Mouse (Mus musculus) neural tube, embryonic 10.5 days (tissue): Measurements from ENCODE around the gene Fitm2.
A peak's percentile ranks its signal among the peaks of the same experiment; 100 is the strongest.
"Not testable (repeated sequence)": the region's sequence is repeated elsewhere in the genome, so short reads cannot be mapped to it uniquely, and the experiment has no call there.

Experiments used
- DNase-seq: peaks from one replicate; pipeline ENCODE4 v3.0.0-alpha.2; 2017; ENCODE audit warnings: low spot score; ENCODE audit errors: extremely low spot score

Gene Fitm2

GRCm38 (mm10) chr2:163463251-163463769 is 9.1 kb downstream of the Fitm2 start:
- no peak for DNase-seq

GRCm38 (mm10) chr2:163462801-163463200 is 9.6 kb downstream of the Fitm2 start:
- no peak for DNase-seq

GRCm38 (mm10) chr2:163462386-163462785 is 10.0 kb downstream of the Fitm2 start:
- no peak for DNase-seq

DNA sequence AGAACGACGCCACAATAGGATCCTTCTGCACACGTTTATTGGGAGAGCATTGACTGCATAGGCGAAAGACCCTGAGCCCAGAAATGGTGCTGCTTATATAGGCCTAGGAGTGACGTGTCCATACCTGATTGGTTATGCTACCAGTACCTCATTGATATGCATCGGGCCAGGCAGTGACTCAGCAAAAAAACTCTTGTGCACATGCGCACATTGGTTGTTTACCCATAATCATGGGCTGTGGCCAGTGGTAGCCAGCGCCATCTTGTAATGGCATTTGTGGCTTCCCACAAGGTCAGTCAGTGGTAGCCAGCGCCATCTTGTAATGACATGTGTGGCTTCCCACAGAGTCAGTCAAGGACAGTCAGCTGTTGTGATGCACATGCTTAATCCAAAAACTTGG is 11.1 kb downstream of the Fitm2 start:
- not testable (repeated sequence) for DNase-seq

GRCm38 (mm10) chr2:163460622-163461021 is 11.8 kb downstream of the Fitm2 start:
- DNase-seq = no peak

- no peak for DNase-seq
Observed at GRCm38 (mm10) chr2:163459380-163459779, 13.0 kb downstream of the Fitm2 start.

DNA sequence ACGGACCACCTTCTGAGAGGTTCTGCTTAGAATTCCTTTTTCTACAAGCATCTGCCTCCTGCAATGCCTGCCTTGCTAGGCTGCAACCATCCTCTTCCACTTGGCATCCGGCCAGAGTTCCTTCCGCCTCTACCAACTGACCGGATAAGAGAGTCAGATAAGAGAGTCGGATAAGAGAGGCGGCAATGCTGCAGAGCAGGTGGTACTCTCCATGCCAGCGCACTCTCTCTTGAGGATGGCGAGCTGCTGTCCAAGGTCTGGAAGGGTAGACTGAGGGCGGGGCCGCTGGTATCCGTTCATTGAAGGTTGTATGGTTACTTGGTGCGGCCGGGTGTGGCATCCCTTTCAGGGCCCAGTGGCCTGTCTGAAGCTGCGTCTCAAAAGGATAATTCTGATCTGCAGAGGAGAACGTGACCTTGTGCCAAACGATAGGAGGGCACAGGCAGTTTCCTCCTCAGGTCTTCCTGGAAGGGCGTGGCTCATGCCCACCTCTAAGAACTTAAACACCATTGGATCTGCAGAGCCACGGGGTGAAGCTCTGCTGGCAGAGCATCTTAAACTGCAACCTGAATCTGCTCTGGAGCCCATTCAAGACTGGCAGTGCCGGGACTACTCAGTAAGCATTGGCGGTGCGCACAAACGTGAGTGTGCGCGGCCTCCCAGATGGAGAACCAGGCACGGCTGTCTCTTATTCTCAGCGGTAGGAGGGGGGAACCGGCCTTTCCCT is 13.7 kb downstream of the Fitm2 start:
- DNase-seq = no peak

GRCm38 (mm10) chr2:163453378-163453777 is 19.1 kb downstream of the Fitm2 start:
- no peak for DNase-seq

DNA sequence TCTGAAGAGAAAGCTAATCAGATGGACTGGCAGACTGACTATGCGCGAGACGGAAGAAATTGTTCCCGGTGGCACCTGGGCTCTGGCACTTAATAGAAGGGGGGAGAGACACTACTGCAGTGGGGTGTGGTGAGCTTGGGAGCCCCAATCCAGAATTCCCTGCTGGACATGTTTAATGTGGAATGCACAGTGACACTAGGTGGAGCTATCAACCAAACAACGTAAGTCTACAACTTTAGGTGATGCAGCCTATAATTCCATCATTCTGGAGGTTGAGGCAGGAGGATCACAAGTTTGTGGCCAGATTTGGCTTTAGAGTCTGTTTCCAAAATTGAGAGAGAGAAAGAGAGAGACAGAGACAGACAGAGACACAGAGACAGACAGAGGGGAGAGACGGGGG is 19.7 kb downstream of the Fitm2 start:
- no peak for DNase-seq

GRCm38 (mm10) chr2:163450668-163451295 is 21.6 kb downstream of the Fitm2 start:
- DNase-seq = no peak

GRCm38 (mm10) chr2:163449276-163449675 is 23.2 kb downstream of the Fitm2 start:
- DNase-seq = no peak

GRCm38 (mm10) chr2:163447375-163447774 is 25.1 kb downstream of the Fitm2 start:
- DNase-seq = no peak

DNA sequence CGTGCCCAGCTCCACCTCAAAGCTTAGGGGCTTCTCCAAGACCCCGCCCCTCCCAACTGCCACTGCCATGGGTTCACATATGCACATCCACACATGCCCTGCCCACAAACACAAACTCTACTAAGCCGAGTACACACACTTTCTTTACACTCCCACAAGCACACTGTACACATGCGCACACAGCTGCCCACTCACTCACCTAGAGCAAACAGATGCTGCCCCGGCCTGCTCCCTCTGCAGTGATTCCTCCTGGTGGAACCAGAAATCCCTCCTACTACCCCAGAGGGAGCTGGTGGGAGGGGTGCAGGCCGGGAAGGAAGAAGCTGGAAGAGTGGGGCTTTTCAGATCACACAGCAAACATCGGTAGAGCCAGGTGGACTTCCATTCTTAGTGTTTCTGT is 28.4 kb downstream of the Fitm2 start:
- DNase-seq = no peak

GRCm38 (mm10) chr2:163443543-163443942 is 28.9 kb downstream of the Fitm2 start:
- DNase-seq = no peak

DNA sequence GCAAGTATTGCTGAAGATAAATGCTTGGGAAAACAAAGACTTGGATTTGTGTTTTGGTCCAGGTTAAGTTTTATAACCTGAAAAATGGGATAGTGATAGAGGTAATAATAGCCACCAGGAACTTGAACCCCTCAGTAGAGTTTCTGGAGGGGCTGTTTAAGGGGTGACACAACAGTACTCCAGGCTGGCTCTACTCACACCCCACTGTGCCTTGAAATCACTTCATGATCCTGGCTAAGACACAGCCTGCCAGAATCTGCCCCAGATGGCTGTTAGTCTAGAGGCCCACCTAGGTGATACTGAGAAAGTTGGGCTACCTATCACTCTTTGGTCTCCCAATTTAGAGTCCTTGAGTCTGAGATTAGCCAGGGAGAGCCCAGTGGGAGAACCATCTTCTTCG is 32.9 kb downstream of the Fitm2 start:
- DNase-seq = no peak

DNA sequence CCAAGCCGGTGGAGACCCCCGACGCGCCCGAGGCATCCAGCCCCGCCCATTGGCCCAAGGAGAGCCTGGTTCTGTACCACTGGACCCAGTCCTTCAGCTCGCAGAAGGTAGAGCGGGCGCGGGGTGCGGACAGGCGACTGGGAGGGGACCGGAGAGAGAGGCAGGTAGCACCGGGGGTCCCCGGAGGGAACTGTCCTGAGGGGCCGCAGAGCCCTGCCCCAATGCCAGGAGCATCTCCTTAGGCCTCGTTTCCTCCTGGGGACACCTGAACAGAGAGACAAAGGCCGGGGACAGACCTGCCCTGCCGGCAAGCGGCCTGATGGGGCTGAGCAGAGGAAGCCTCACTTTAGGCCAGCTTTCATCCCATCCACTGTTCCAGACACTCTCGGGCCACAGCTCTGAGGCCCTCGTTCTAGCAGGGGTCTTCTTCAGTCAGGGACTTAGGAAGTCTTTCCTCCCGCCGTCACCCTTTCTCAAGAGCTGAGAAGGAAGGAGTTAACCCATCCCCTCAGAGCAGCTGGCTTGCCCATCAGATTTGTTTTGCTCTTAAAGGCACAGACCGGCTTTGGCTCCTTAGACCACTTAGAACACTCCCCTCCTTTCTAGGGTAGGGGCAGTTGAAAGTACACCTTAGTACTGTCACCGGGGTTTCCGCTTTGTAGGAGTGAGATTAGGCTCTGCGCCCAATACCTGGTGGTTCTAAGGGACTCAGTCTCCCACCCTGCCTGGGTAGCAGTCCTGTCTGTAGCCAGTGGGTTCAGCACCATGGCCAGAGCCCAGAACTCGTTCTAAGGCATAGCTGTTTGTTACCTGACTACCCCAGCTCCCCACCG is 33.6 kb downstream of the Fitm2 start:
- DNase-seq = peak; percentile 70

- DNase-seq = peak; percentile 45
Observed at GRCm38 (mm10) chr2:163438246-163438618, 34.2 kb downstream of the Fitm2 start, which contains the start of gene Gdap1l1. Gene Gdap1l1, plus strand, starts transcription at chr2:163438476.

DNA sequence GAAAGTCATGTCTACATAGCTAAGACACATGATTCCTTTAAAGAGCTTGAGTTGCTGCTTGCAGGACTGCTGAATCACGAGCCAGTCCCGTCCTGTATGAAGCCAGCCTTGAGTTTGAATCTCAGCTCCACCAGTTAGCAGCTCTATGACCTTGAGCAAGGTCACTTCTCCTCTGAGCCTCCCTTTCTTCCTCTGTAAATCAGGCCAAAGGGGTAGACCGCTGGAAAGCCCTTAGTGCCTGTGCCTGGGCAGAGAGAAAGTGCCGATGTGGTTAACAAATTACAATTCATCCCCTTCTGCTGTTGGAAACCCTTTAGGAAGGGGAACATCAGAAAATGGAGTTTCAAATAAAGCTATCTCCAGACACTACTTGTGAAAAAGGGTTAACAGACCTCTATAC is 34.6 kb downstream of the Fitm2 start:
- DNase-seq = no peak

DNA sequence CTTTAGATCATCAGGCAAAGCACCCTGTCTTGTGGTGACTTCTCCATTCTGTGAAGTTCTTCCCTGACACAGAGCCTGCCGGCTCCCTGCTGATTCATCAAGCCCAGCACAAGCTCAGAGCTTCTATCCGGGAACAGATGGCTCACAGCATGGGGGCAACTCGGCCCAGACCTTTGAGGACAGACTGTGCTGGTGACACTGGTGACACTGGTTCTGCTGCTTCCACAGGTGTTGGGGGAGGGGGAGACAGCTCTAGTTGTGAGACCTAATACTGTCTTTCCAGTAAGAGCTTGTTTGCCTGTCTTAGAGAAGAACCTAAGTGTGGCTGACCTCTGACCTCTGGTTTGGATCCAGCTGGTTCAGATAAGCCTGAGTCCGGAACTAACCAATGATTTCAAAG is 38.5 kb downstream of the Fitm2 start:
- no peak for DNase-seq

GRCm38 (mm10) chr2:163431289-163431688 is 41.1 kb downstream of the Fitm2 start:
- DNase-seq = no peak

GRCm38 (mm10) chr2:163428346-163429011 is 44.0 kb downstream of the Fitm2 start:
- DNase-seq = no peak
